Mouse (Mus musculus) lung, postnatal 25 days (tissue): ENCODE results near the gene Gm10188.

Source experiments
- DNase-seq: peaks from one replicate; pipeline ENCODE4 v3.0.0; 2022; ENCODE audit warnings: low spot score

The Gm10188 gene

GRCm38 (mm10) chr1:132226297-132227080 is 3.1 kb downstream of the Gm10188 start:
- DNase-seq, result peak; percentile 24

- no peak for DNase-seq
Measured at GRCm38 (mm10) chr1:132222166-132222565, 7.4 kb downstream of the Gm10188 start.

GRCm38 (mm10) chr1:132221627-132222026 is 7.9 kb downstream of the Gm10188 start:
- no peak for DNase-seq

GRCm38 (mm10) chr1:132216276-132216675 is 13.3 kb downstream of the Gm10188 start:
- no peak for DNase-seq

GRCm38 (mm10) chr1:132213076-132213475 is 16.5 kb downstream of the Gm10188 start:
- DNase-seq, result no peak

GRCm38 (mm10) chr1:132212218-132212617 is 17.3 kb downstream of the Gm10188 start:
- DNase-seq, result peak; percentile 59

- peak; percentile 24 for DNase-seq
Measured at GRCm38 (mm10) chr1:132211672-132212071, 17.9 kb downstream of the Gm10188 start.

- DNase-seq, result peak; percentile 46
Measured at GRCm38 (mm10) chr1:132210922-132211321, 18.6 kb downstream of the Gm10188 start.

- DNase-seq, result no peak
Measured at GRCm38 (mm10) chr1:132209400-132209799, 20.2 kb downstream of the Gm10188 start.

GRCm38 (mm10) chr1:132208154-132208553 is 21.4 kb downstream of the Gm10188 start:
- DNase-seq, result no peak

- no peak for DNase-seq
Measured at GRCm38 (mm10) chr1:132206828-132207227, 22.7 kb downstream of the Gm10188 start.

- DNase-seq, result no peak
Measured at GRCm38 (mm10) chr1:132205958-132206357, 23.6 kb downstream of the Gm10188 start.

GRCm38 (mm10) chr1:132202771-132203170 is 26.8 kb downstream of the Gm10188 start:
- DNase-seq, result no peak

GRCm38 (mm10) chr1:132201936-132202335 is 27.6 kb downstream of the Gm10188 start:
- DNase-seq, result no peak

- no peak for DNase-seq
Measured at GRCm38 (mm10) chr1:132201511-132201860, 28.1 kb downstream of the Gm10188 start.

GRCm38 (mm10) chr1:132200562-132201510 is 28.7 kb downstream of the Gm10188 start:
- DNase-seq, result no peak

GRCm38 (mm10) chr1:132199934-132200333 is 29.6 kb downstream of the Gm10188 start:
- DNase-seq, result no peak

GRCm38 (mm10) chr1:132199244-132199643 is 30.3 kb downstream of the Gm10188 start:
- no peak for DNase-seq

GRCm38 (mm10) chr1:132198401-132199071 is 31.0 kb downstream of the Gm10188 start:
- no peak for DNase-seq

GRCm38 (mm10) chr1:132197666-132198065 is 31.9 kb downstream of the Gm10188 start:
- no peak for DNase-seq

- DNase-seq, result no peak
Measured at GRCm38 (mm10) chr1:132196337-132196736, 33.2 kb downstream of the Gm10188 start.

GRCm38 (mm10) chr1:132195681-132196080 is 33.9 kb downstream of the Gm10188 start:
- DNase-seq, result no peak
